Mouse (Mus musculus) erythroblast, embryonic 14.5 days (primary cell): ENCODE data around the gene E130308A19Rik. TPM values are rescaled to one million over a fixed set of nuclear protein-coding genes. Genes with fewer than 3 reads are reported as not detected.

Experiments used
- H3K27me3 ChIP-seq: 2 replicates; pipeline ENCODE4 v1.6.1; 2012; ENCODE audit warnings: inconsistent platforms; ENCODE audit not compliant: control insufficient read depth
- H3K36me3 ChIP-seq: 2 replicates; pipeline ENCODE4 v1.6.1; 2012; ENCODE audit warnings: mild to moderate bottlenecking, inconsistent platforms; ENCODE audit not compliant: control insufficient read depth
- H3K4me1 ChIP-seq: 2 replicates; pipeline ENCODE4 v1.6.1; 2012; ENCODE audit warnings: inconsistent platforms; ENCODE audit not compliant: control insufficient read depth
- H3K4me3 ChIP-seq: replicated peaks from 2 replicates; pipeline ENCODE3; 2012; ENCODE audit warnings: moderate library complexity, mild to moderate bottlenecking, inconsistent platforms
- H3K9me3 ChIP-seq: 2 replicates; pipeline ENCODE4 v1.6.1; 2012; ENCODE audit warnings: low read length, inconsistent platforms, mixed read lengths; ENCODE audit not compliant: control insufficient read depth
- GATA1 ChIP-seq: IDR thresholded peaks from 2 replicates; pipeline ENCODE4 v1.6.1; 2012; ENCODE audit warnings: low read length, inconsistent platforms, mixed read lengths
- TAL1 ChIP-seq: IDR thresholded peaks from 3 replicates; pipeline ENCODE4 v1.6.1; 2012; ENCODE audit warnings: low read length, inconsistent platforms, mixed read lengths
- polyA plus RNA-seq: library from polyadenylated mRNA; stranded (reverse); fragments of >175 nt; gene quantifications from 2 replicates; pipeline ENCODE4 v1.2.3, GENCODE M21; 2012

Gene E130308A19Rik
- polyA plus RNA-seq, 1 experiment = 0.17 TPM

GRCm38 (mm10) chr4:59629076-59629874, 3.3 kb downstream of the E130308A19Rik start:
- H3K27me3 ChIP-seq = no peaks in the 10 kb centered on the region
- peaks cover 59% of the 10 kb centered on the region for H3K4me1 ChIP-seq
- H3K4me3 ChIP-seq = no peak overlapping the region
- TF ChIP-seq GATA1 (no peak), TAL1 (no peak)
- H3K36me3 ChIP-seq = no peaks in the 10 kb centered on the region; the same call in 1 of the 2 replicates
- H3K9me3 ChIP-seq = no peaks in the 10 kb centered on the region

- H3K9me3 ChIP-seq = no peaks in the 10 kb centered on the region
- no peak overlapping the region for H3K4me3 ChIP-seq
- peaks cover 63% of the 10 kb centered on the region for H3K4me1 ChIP-seq
Observed at GRCm38 (mm10) chr4:59630122-59630521, 4.1 kb downstream of the E130308A19Rik start.

GRCm38 (mm10) chr4:59634532-59634931, 8.5 kb downstream of the E130308A19Rik start:
- no peak overlapping the region for H3K4me3 ChIP-seq
- no peak for TF ChIP-seq GATA1
- TF ChIP-seq TAL1 = no peak
- no peaks in the 10 kb centered on the region for H3K27me3 ChIP-seq
- H3K4me1 ChIP-seq = peaks cover 68% of the 10 kb centered on the region
- no peaks in the 10 kb centered on the region for H3K9me3 ChIP-seq
- H3K36me3 ChIP-seq = no peaks in the 10 kb centered on the region; the same call in 1 of the 2 replicates

More at GRCm38 (mm10) chr4:59630122-59630521, 4.1 kb downstream of the E130308A19Rik start:
- H3K36me3 ChIP-seq = no peaks in the 10 kb centered on the region; the same call in 1 of the 2 replicates
- H3K27me3 ChIP-seq = no peaks in the 10 kb centered on the region
- no peak for TF ChIP-seq GATA1
- no peak for TF ChIP-seq TAL1

GRCm38 (mm10) chr4:59639163-59639562, 13.2 kb downstream of the E130308A19Rik start:
- no peak overlapping the region for H3K4me3 ChIP-seq
- H3K9me3 ChIP-seq = no peaks in the 10 kb centered on the region
- H3K36me3 ChIP-seq = no peaks in the 10 kb centered on the region
- H3K27me3 ChIP-seq = no peaks in the 10 kb centered on the region
- no peak for TF ChIP-seq GATA1
- TF ChIP-seq TAL1 = no peak
- peaks cover 80% of the 10 kb centered on the region for H3K4me1 ChIP-seq

- H3K4me1 ChIP-seq = peaks cover 78% of the 10 kb centered on the region
- no peak overlapping the region for H3K4me3 ChIP-seq
- H3K36me3 ChIP-seq = no peaks in the 10 kb centered on the region
- no peaks in the 10 kb centered on the region for H3K27me3 ChIP-seq
- TF ChIP-seq GATA1 (no peak), TAL1 (no peak)
- no peaks in the 10 kb centered on the region for H3K9me3 ChIP-seq
Observed at GRCm38 (mm10) chr4:59640720-59641119, 14.7 kb downstream of the E130308A19Rik start.

- no peaks in the 10 kb centered on the region for H3K36me3 ChIP-seq
- H3K4me1 ChIP-seq = peaks cover 80% of the 10 kb centered on the region
- no peaks in the 10 kb centered on the region for H3K27me3 ChIP-seq
- H3K4me3 ChIP-seq = no peak overlapping the region
- H3K9me3 ChIP-seq = no peaks in the 10 kb centered on the region
- TF ChIP-seq GATA1 (no peak), TAL1 (no peak)
Observed at GRCm38 (mm10) chr4:59642039-59642438, 16.0 kb downstream of the E130308A19Rik start.

GRCm38 (mm10) chr4:59642657-59643056, 16.6 kb downstream of the E130308A19Rik start:
- Histone ChIP-seq H3K36me3 (no peaks in the 10 kb centered on the region), H3K4me1 (peaks cover 78% of the 10 kb centered on the region), H3K27me3 (no peaks in the 10 kb centered on the region), H3K4me3 (no peak overlapping the region), H3K9me3 (no peaks in the 10 kb centered on the region)
- TF ChIP-seq TAL1 (no peak), GATA1 (no peak)

- H3K4me3 ChIP-seq = no peak overlapping the region
- H3K9me3 ChIP-seq = no peaks in the 10 kb centered on the region
- peaks cover 82% of the 10 kb centered on the region for H3K4me1 ChIP-seq
- H3K36me3 ChIP-seq = no peaks in the 10 kb centered on the region
- TF ChIP-seq GATA1 (no peak), TAL1 (no peak)
- H3K27me3 ChIP-seq = no peaks in the 10 kb centered on the region
Observed at GRCm38 (mm10) chr4:59644431-59644830, 18.4 kb downstream of the E130308A19Rik start.

GRCm38 (mm10) chr4:59644992-59645391, 19.0 kb downstream of the E130308A19Rik start:
- Histone ChIP-seq H3K4me1 (peaks cover 82% of the 10 kb centered on the region), H3K4me3 (no peak overlapping the region), H3K9me3 (no peaks in the 10 kb centered on the region), H3K27me3 (no peaks in the 10 kb centered on the region), H3K36me3 (no peaks in the 10 kb centered on the region)
- TF ChIP-seq GATA1 (no peak), TAL1 (no peak)
